Mouse (Mus musculus): ENCODE results near the gene Tescl.

- TF ChIP-seq CTCF (IDR thresholded peaks at IDR 0.05; ENCODE audit: low read depth) (no peak), EP300 (IDR thresholded peaks at IDR 0.05; ENCODE audit: low read depth) (no peak)
Measured at GRCm38 (mm10) chr7:24298635-24298972, 35.1 kb downstream of the Tescl start.
